Mouse (Mus musculus): ENCODE measurements at regions not wholly inside any gene's neighbourhood (a gene's known extent, or its start where the extent isn't known, plus 50 kb on each side); places are given as distances from the start of the nearest gene placed in this dataset.

DNA sequence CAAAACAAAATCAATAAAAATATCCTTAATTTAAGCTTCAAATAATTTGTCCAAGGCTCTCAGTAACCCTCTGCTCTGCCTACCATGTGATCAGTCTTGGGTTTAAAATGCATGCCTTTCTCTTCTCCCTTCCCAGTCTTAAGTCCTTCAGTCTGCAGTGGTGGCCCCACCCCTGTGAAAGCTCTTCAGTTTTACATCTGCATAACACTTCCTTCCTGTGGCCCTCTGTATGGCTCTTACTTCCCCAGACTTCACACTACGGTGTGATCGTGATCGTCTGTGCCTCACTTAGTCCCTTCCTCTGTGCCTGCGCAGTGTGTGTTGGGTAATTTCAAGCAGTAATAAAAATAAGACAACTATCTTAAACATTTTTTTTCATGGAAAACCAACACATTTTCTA is 80.0 kb upstream of the Commd3 start:
- 90% methylated on average over 4 of the region's 4 CpGs for WGBS
- no peak overlapping the region for H3K9ac ChIP-seq
- no peak for ATAC-seq

DNA sequence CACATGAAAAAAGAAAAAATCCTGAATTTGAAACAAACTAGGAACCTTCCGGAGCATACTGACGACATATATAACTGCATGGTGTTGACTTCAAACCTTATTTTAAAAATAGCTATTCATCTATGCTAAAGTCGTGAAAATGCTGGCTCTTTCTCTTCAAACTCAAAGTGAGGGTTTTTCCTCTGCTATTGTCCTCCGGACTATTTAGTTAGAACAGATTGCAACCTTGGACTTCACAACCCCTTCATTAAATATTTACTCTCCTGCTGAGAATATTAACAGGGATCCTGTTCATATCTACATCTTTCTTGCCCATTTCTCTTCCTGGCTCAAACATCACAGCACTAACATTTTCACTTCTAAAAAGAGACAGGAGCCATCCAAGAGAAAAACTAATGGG is 84.0 kb upstream of the Commd3 start:
- no peaks in the 10 kb centered on the region for H3K4me1 ChIP-seq (ENCODE audit: insufficient read depth)
- H3K4me2 ChIP-seq (ENCODE audit: low read depth): peak overlapping the region; percentile 51
- WGBS: 2% methylated on average over 4 of the region's 4 CpGs
- no peak overlapping the region for H3K27ac ChIP-seq (ENCODE audit: low read depth, low read length)
- H3K36me3 ChIP-seq (ENCODE audit: insufficient read depth): no peaks in the 10 kb centered on the region
- no peaks in the 10 kb centered on the region for H3K9me3 ChIP-seq (ENCODE audit: low read length)
- no peak for ATAC-seq
- TF ChIP-seq CTCF (IDR thresholded peaks at IDR 0.05; ENCODE audit: low read depth): no peak
- no peak for DNase-seq
- H3K4me3 ChIP-seq (ENCODE audit: low read depth, low read length): peak overlapping the region; percentile 71
- peak overlapping the region; percentile 57; the same call in 1 of the 2 replicates for H3K9ac ChIP-seq
- H3K27me3 ChIP-seq (ENCODE audit: insufficient read depth, low read length): no peaks in the 10 kb centered on the region; the same call in 1 of the 2 replicates

More for the DNA sequence above, 80.0 kb upstream of the Commd3 start:
- TF ChIP-seq CTCF (IDR thresholded peaks at IDR 0.05; ENCODE audit: low read depth): no peak
- H3K27ac ChIP-seq (ENCODE audit: low read depth, low read length): no peak overlapping the region
- no peaks in the 10 kb centered on the region; the same call in 1 of the 2 replicates for H3K27me3 ChIP-seq (ENCODE audit: insufficient read depth, low read length)
- H3K9me3 ChIP-seq (ENCODE audit: low read length): no peaks in the 10 kb centered on the region
- DNase-seq: no peak
- H3K4me3 ChIP-seq (ENCODE audit: low read depth, low read length): no peak overlapping the region
- H3K4me2 ChIP-seq (ENCODE audit: low read depth): no peak overlapping the region
- H3K4me1 ChIP-seq (ENCODE audit: insufficient read depth): no peaks in the 10 kb centered on the region
- H3K36me3 ChIP-seq (ENCODE audit: insufficient read depth): no peaks in the 10 kb centered on the region

DNA sequence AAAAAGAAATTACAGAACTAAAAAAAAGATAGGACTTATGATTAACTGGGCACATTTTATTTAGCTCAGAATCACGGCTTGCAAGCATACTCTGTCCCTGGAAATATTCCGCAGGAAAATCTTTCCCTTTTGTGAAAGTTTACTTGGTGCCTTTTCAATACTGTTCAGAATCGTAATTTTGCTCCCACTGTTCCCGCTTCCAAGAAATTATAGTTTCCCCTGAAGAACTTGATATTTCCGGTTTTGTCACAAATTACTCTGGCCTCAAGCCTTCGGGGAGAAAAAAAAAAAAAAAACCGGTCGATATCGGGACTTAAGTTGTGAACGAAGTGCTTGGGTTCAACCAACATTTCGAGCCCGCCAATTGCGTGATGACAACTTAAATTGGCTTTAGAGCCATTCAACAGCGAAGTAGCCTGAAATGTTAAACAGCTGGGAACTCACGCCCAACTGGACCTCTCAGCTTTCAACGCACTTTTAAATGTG is 84.4 kb upstream of the Commd3 start:
- DNase-seq: peak; percentile 40
- H3K9me3 ChIP-seq (ENCODE audit: low read length): no peaks in the 10 kb centered on the region
- H3K4me2 ChIP-seq (ENCODE audit: low read depth): peak overlapping the region; percentile 51
- no peaks in the 10 kb centered on the region; the same call in 1 of the 2 replicates for H3K27me3 ChIP-seq (ENCODE audit: insufficient read depth, low read length)
- H3K27ac ChIP-seq (ENCODE audit: low read depth, low read length): no peak overlapping the region
- no peak for TF ChIP-seq CTCF (IDR thresholded peaks at IDR 0.05; ENCODE audit: low read depth)
- H3K4me1 ChIP-seq (ENCODE audit: insufficient read depth): no peaks in the 10 kb centered on the region
- under 1% methylated on average over 16 of the region's 16 CpGs for WGBS
- H3K4me3 ChIP-seq (ENCODE audit: low read depth, low read length): peak overlapping the region; percentile 71
- H3K36me3 ChIP-seq (ENCODE audit: insufficient read depth): no peaks in the 10 kb centered on the region
- peak overlapping the region; percentile 57 for H3K9ac ChIP-seq
- no peak; the same call in 1 of the 2 replicates for ATAC-seq

DNA sequence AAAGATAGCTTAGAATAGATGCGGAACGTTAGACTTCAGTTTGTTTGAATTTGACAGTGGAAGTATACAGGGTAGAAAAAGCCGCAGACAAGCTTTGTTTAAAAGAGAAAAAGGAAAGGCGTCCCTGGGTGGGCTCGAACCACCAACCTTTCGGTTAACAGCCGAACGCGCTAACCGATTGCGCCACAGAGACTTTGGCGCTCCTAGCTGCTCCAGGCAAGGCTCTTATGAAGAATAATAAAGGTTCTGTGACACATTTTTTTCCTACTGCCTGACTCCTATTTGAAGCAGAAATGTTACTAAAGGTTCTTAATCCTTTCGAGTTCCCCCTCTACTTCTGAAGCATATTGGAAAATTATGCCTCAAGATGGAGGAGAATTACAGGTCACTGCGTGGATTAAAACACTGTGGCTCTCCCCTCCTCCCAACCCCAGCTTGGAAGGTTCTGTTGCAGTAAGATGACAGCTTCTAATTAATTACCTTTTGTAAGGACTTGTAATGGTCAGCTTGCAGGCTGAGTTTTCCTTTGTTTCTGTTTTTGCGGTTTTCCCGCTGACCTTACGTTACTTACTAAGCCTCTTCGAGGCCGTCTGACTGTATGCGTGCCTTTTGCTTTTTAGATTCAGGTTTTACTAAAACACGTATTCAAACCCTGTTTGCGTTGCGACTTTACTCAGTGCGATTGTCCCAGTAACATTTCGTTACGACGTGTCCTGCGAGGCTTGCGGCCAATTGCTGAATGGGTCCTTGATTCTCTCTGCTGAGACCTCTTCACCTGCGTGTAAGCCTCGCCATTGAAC is 85.1 kb upstream of the Commd3 start:
- Histone ChIP-seq H3K27me3 (ENCODE audit: insufficient read depth, low read length) (no peaks in the 10 kb centered on the region; the same call in 1 of the 2 replicates), H3K9ac (peak overlapping the region; percentile 57), H3K36me3 (ENCODE audit: insufficient read depth) (no peaks in the 10 kb centered on the region), H3K9me3 (ENCODE audit: low read length) (no peaks in the 10 kb centered on the region), H3K4me3 (ENCODE audit: low read depth, low read length) (peak overlapping the region; percentile 71), H3K4me1 (ENCODE audit: insufficient read depth) (no peaks in the 10 kb centered on the region), H3K4me2 (ENCODE audit: low read depth) (peak overlapping the region; percentile 51), H3K27ac (ENCODE audit: low read depth, low read length) (peak overlapping the region; percentile 11; the same call in 1 of the 2 replicates)
- ATAC-seq (peak; percentile 92), DNase-seq (peak; percentile 96)
- WGBS: 1% methylated on average over 31 of the region's 31 CpGs
- TF ChIP-seq CTCF (IDR thresholded peaks at IDR 0.05; ENCODE audit: low read depth): no peak

DNA sequence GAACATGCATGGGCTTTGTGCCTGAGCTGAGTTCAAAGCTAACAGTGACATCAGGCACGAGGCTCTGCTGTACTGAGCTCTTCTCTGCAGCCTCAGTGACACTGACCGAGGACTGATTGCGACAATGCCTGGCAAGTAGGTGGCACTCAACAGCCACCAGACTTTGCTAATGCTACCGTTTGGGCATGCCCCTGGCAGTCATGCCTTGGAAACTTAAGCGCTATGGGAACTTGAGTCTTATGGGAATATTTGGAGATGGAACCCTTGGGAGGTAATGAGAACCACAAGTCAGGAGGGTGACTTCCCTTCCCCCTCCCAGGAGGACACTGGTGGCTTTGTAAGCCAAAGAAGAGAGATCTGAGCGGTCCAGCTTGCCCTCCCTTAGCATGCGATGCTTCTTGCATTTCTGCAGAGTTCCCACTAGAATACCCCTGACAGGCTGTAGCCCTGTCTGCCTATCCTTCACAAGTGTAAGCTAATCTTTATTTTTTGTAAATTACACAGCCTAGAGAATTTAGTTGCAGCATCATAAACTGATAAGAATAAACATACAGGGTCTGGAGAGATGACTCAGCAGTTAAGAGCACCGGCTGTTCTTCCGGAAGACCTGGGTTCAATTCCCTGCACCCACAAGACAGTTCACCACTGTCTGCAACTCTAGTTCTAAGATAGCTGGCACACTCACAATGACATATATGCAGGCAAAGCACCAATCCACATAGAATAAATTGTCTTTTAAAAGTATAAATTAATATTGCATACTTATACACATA is 86.4 kb upstream of the Commd3 start:
- peak; percentile 22; the same call in 1 of the 2 replicates for TF ChIP-seq CTCF (IDR thresholded peaks at IDR 0.05; ENCODE audit: low read depth)
- 47% methylated on average over 9 of the region's 9 CpGs for WGBS
- H3K27me3 ChIP-seq (ENCODE audit: insufficient read depth, low read length): no peaks in the 10 kb centered on the region; the same call in 1 of the 2 replicates
- ATAC-seq (no peak), DNase-seq (no peak)
- H3K4me1 ChIP-seq (ENCODE audit: insufficient read depth): no peaks in the 10 kb centered on the region
- H3K4me2 ChIP-seq (ENCODE audit: low read depth): no peak overlapping the region
- H3K27ac ChIP-seq (ENCODE audit: low read depth, low read length): no peak overlapping the region
- H3K36me3 ChIP-seq (ENCODE audit: insufficient read depth): no peaks in the 10 kb centered on the region
- no peaks in the 10 kb centered on the region for H3K9me3 ChIP-seq (ENCODE audit: low read length)
- no peak overlapping the region for H3K4me3 ChIP-seq (ENCODE audit: low read depth, low read length)
- H3K9ac ChIP-seq: no peak overlapping the region

DNA sequence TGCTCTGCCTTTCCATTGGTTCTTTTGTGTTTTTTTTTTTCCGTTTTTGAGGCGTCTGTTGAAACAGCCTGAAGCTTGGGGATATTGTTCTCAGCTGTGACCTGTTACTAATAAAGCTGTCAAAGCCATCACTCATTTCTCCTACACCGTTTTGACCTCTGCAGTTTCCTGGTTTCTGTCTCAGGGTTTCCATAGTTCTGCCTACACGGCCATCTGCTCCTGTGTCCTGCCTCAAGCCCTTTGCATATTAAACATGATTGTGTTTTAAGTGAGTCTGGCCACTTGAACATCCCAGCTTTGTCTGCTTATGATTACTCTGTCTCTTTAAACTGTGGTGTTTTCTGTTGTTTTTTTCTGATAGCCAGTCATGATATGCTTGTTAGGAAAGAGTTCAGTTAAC is 114.1 kb upstream of the Commd3 start:
- H3K36me3 ChIP-seq (ENCODE audit: insufficient read depth): no peaks in the 10 kb centered on the region
- TF ChIP-seq CTCF (IDR thresholded peaks at IDR 0.05; ENCODE audit: low read depth): no peak
- H3K27me3 ChIP-seq (ENCODE audit: insufficient read depth, low read length): no peaks in the 10 kb centered on the region
- H3K4me1 ChIP-seq (ENCODE audit: insufficient read depth): no peaks in the 10 kb centered on the region
- 46% methylated on average over 4 of the region's 4 CpGs for WGBS
- H3K4me2 ChIP-seq (ENCODE audit: low read depth): no peak overlapping the region
- ATAC-seq (no peak), DNase-seq (no peak)
- H3K4me3 ChIP-seq (ENCODE audit: low read depth, low read length): no peak overlapping the region
- H3K27ac ChIP-seq (ENCODE audit: low read depth, low read length): no peak overlapping the region
- H3K9me3 ChIP-seq (ENCODE audit: low read length): no peaks in the 10 kb centered on the region
- no peak overlapping the region for H3K9ac ChIP-seq

Measured in forebrain, postnatal 0 days (tissue).